Mouse (Mus musculus): ENCODE results near the gene Umodl1. TPM values are rescaled to one million over a fixed set of nuclear protein-coding genes. Genes with fewer than 3 reads are reported as not detected.

Umodl1 gene
- total and polyA plus RNA-seq, 3 experiments: 1.0 to 4.5 (median 1.6) TPM

DNA sequence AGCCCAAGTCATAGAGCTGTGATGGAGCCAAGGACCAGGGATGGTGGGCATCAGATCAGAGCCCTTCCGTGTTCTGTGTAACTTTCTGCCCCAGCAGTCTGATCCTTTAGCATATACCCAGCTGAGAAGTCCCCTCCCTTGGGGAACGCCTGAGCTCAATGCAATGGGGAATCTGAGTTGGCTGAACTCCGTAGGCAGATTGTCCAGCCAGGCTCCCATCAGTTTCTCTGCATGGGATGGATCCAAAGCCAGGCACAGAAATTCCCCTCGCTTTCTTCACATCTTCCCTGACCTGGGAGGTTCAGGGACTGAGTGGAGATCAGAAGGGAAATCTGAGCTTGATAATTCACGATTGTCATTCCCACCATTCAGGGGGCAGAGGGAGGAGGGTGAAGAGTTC is 19.1 kb upstream of the Umodl1 start:
- peaks cover 3 to 5% of the 10 kb centered on the region in 2 experiments; a peak in 3 of 4 replicates for H3K4me1 ChIP-seq (ENCODE audit: control insufficient read depth in 1 of 2, insufficient read depth in 2 of 2)
- H3K4me2 ChIP-seq (ENCODE audit: insufficient read depth, low read depth, poor library complexity, severe bottlenecking): no peak overlapping the region
- H3K9ac ChIP-seq (ENCODE audit: insufficient read depth, low read depth): no peak overlapping the region
- H3K79me2 ChIP-seq (replicated peaks; ENCODE audit: control insufficient read depth, extremely low read depth, insufficient read depth, poor library complexity, severe bottlenecking): no peaks in the 10 kb centered on the region
- TF ChIP-seq ELF1 (IDR thresholded peaks at IDR 0.05; ENCODE audit: low read depth, low read length): no peak
- no peak for TF ChIP-seq NELFE (IDR thresholded peaks at IDR 0.05; ENCODE audit: low read depth, low read length)
- TF ChIP-seq EP300 (IDR thresholded peaks at IDR 0.05; ENCODE audit: low read length): no peak
- TF ChIP-seq MAZ (IDR thresholded peaks at IDR 0.05; ENCODE audit: low read depth, low read length): no peak
- TF ChIP-seq MYC (IDR thresholded peaks at IDR 0.05; ENCODE audit: low read depth, low read length): no peak
- H3K27ac ChIP-seq (ENCODE audit: insufficient read depth, low read depth): no peak overlapping the region
- no peaks in the 10 kb centered on the region for H3K36me3 ChIP-seq (replicated peaks in 1 of 2; ENCODE audit: control insufficient read depth in 1 of 2, insufficient read depth in 1 of 2, low read length in 1 of 2)
- peaks cover 2% of the 10 kb centered on the region for H3K9me3 ChIP-seq (replicated peaks; ENCODE audit: low read length)
- dilution Hi-C loops (cut with MboI; ENCODE audit: extremely low pct_ligation_motif_present, extremely low pct_unique_long_range_greater_than_20kb, low sequenced_read_pairs): no loop called here
- H3K4me3 ChIP-seq (replicated peaks in 1 of 3; ENCODE audit: low read depth in 2 of 3, low read length in 2 of 3, poor library complexity in 1 of 3): no peak overlapping the region
- in situ Hi-C loops (cut with MboI; ENCODE audit: low pct_ligation_motif_present, low pct_unique_long_range_greater_than_20kb, low sequenced_read_pairs): no loop called here
- DNase-seq (ENCODE audit: extremely low read depth): no peak
- H3K27me3 ChIP-seq (replicated peaks): peaks cover 51% of the 10 kb centered on the region

DNA sequence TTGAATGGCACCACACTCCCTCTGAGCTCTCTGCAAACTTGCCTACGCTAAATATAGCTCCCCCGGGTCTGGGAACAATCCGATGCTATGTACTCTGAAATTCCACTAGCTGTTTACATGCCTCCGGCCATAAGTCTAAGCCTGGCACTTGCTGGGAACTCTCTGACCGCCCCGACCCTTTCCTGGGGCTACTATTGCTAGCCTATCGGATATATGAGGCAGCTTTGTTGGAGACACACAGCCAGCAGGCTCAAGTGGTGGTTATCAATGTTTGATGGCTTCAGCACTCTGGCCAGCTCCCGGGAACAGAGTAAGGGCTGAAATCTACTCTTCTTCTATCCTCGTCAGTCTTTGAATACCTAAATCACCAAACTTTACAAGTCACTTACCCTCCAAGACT is 15.9 kb upstream of the Umodl1 start:
- TF ChIP-seq E2F4 (IDR thresholded peaks at IDR 0.05; ENCODE audit: insufficient replicate concordance, low read depth, low read length) (no peak), IRF4 (IDR thresholded peaks at IDR 0.05; ENCODE audit: low read depth, low read length) (no peak), USF1 (IDR thresholded peaks at IDR 0.05; ENCODE audit: low read depth, low read length) (no peak), UBTF (IDR thresholded peaks at IDR 0.05; ENCODE audit: low read depth, low read length) (no peak), NRF1 (IDR thresholded peaks at IDR 0.05; ENCODE audit: low read depth, low read length) (no peak), CTCF (conservative IDR thresholded peaks at IDR 0.05 in 1 of 2, IDR thresholded peaks at IDR 0.05 in 1 of 2; ENCODE audit: low read depth in 2 of 2, low read length in 2 of 2) (no peak), BHLHE40 (IDR thresholded peaks at IDR 0.05; ENCODE audit: low read depth, low read length) (no peak), ZNF384 (IDR thresholded peaks at IDR 0.05; ENCODE audit: low read depth, low read length) (no peak), MAZ (IDR thresholded peaks at IDR 0.05; ENCODE audit: low read depth, low read length) (no peak), ETS1 (conservative IDR thresholded peaks at IDR 0.05; ENCODE audit: low read depth, low read length) (no peak), PAX5 (IDR thresholded peaks at IDR 0.05; ENCODE audit: low read length) (no peak), ZMIZ1 (IDR thresholded peaks at IDR 0.05; ENCODE audit: low read depth, low read length) (no peak), TBP (conservative IDR thresholded peaks at IDR 0.05; ENCODE audit: low read depth, low read length) (no peak)
- Histone ChIP-seq H3K9me3 (replicated peaks; ENCODE audit: low read length) (peaks cover 2% of the 10 kb centered on the region), H3K9ac (ENCODE audit: insufficient read depth, low read depth) (no peak overlapping the region), H3K79me2 (replicated peaks; ENCODE audit: control insufficient read depth, extremely low read depth, insufficient read depth, poor library complexity, severe bottlenecking) (no peaks in the 10 kb centered on the region), H3K4me2 (ENCODE audit: insufficient read depth, low read depth, poor library complexity, severe bottlenecking) (no peak overlapping the region), H3K4me1 (ENCODE audit: control insufficient read depth in 1 of 2, insufficient read depth in 2 of 2) (no peaks in the 10 kb centered on the region), H3K36me3 (replicated peaks in 1 of 2; ENCODE audit: control insufficient read depth in 1 of 2, insufficient read depth in 1 of 2, low read length in 1 of 2) (no peaks in the 10 kb centered on the region), H3K4me3 (replicated peaks in 1 of 3; ENCODE audit: low read depth in 2 of 3, low read length in 2 of 3, poor library complexity in 1 of 3) (no peak overlapping the region), H3K27ac (ENCODE audit: insufficient read depth, low read depth) (no peak overlapping the region), H3K27me3 (replicated peaks) (peaks cover 70% of the 10 kb centered on the region)
- in situ Hi-C loops (cut with MboI; ENCODE audit: low pct_ligation_motif_present, low pct_unique_long_range_greater_than_20kb, low sequenced_read_pairs) (no loop called here), dilution Hi-C loops (cut with MboI; ENCODE audit: extremely low pct_ligation_motif_present, extremely low pct_unique_long_range_greater_than_20kb, low sequenced_read_pairs) (no loop called here)
- no peak for DNase-seq (ENCODE audit: extremely low read depth)

Measured in CH12.LX (cell line).